Mouse (Mus musculus): ENCODE data around the gene Stum. TPM values are rescaled to one million over a fixed set of nuclear protein-coding genes. Genes with fewer than 3 reads are reported as not detected.

Stum gene
- polyA plus RNA-seq, 1 experiment from 2014 or later: 5.5 TPM

DNA sequence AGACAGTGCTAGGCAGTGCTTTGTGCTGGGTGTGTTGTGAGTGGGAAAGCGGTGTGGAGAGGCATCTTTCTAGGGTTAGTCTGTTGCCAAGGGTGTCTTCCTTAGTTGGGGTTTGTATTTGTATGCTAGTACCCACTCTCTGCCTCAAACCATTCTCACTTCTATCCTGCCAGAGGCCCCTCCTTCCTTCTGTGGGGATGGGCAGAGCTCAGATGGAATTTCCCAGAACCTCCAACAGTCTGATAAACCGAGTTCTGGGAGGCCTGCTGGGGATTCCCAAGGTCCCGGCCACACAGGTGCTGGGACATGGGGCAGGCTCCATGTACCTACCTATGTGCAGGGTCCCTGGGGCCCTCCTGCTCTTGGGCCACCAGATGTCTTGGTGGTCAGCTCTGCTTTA lies 59.4 kb downstream of the Stum start:
- Histone ChIP-seq H3K4me3 (no peak overlapping the region), H3K4me1 (replicated peaks) (peaks cover 40% of the 10 kb centered on the region), H3K36me3 (no peaks in the 10 kb centered on the region), H3K4me2 (no peak overlapping the region), H3K27ac (replicated peaks) (no peak overlapping the region), H3K9me3 (no peaks in the 10 kb centered on the region), H3K27me3 (no peaks in the 10 kb centered on the region; the same call in 1 of the 2 replicates), H3K9ac (no peak overlapping the region)
- WGBS: 80% methylated on average over 3 of the region's 3 CpGs
- ATAC-seq (ENCODE audit: low read depth): no peak

DNA sequence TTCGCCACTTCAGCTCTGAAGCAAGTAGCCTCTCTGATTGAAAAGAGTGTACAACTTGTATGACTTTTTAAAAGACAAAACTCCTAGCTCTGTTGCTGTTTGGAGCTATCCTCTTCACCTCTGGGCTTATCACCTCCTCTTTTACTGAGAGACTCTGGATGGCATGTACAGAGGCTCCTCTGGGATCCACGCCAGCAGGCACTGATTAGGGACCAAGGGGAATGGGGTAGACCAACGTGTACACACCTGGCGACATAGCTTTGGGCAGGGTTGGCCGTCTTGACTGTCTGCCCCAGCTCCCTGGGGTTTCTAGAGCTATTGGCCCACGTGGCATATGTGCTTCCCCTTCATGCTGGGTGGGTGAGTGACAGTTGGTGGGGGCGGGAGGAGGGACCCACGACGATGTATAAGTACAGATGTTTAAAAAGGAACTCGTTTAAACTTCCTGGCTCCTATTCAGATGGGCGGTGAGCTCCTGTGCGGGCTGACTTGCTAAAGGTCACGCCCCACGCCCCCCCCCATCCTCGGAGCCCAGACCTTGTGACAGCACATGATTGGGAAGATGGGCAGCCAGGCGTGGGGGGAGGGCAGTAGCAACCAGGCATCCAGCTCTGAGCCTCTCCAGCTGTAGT lies 60.2 kb downstream of the Stum start:
- no peak overlapping the region for H3K4me2 ChIP-seq
- H3K9ac ChIP-seq: no peak overlapping the region
- no peaks in the 10 kb centered on the region; the same call in 1 of the 2 replicates for H3K27me3 ChIP-seq
- no peaks in the 10 kb centered on the region for H3K36me3 ChIP-seq
- no peaks in the 10 kb centered on the region for H3K9me3 ChIP-seq
- H3K4me1 ChIP-seq (replicated peaks): peaks cover 33% of the 10 kb centered on the region
- no peak for ATAC-seq (ENCODE audit: low read depth)
- WGBS: 69% methylated on average over 16 of the region's 16 CpGs
- no peak overlapping the region for H3K4me3 ChIP-seq
- no peak overlapping the region for H3K27ac ChIP-seq (replicated peaks)

GRCm38 (mm10) chr1:180422076-180422828 lies 61.1 kb downstream of the Stum start:
- no peak overlapping the region for H3K4me3 ChIP-seq
- no peak overlapping the region for H3K4me2 ChIP-seq
- no peak overlapping the region for H3K27ac ChIP-seq (replicated peaks)
- no peaks in the 10 kb centered on the region for H3K9me3 ChIP-seq
- no peaks in the 10 kb centered on the region for H3K36me3 ChIP-seq
- WGBS: 41% methylated on average over 11 of the region's 11 CpGs
- ATAC-seq (ENCODE audit: low read depth): peak; percentile 29
- H3K9ac ChIP-seq: no peak overlapping the region
- H3K27me3 ChIP-seq: no peaks in the 10 kb centered on the region; the same call in 1 of the 2 replicates
- H3K4me1 ChIP-seq (replicated peaks): peaks cover 28% of the 10 kb centered on the region

DNA sequence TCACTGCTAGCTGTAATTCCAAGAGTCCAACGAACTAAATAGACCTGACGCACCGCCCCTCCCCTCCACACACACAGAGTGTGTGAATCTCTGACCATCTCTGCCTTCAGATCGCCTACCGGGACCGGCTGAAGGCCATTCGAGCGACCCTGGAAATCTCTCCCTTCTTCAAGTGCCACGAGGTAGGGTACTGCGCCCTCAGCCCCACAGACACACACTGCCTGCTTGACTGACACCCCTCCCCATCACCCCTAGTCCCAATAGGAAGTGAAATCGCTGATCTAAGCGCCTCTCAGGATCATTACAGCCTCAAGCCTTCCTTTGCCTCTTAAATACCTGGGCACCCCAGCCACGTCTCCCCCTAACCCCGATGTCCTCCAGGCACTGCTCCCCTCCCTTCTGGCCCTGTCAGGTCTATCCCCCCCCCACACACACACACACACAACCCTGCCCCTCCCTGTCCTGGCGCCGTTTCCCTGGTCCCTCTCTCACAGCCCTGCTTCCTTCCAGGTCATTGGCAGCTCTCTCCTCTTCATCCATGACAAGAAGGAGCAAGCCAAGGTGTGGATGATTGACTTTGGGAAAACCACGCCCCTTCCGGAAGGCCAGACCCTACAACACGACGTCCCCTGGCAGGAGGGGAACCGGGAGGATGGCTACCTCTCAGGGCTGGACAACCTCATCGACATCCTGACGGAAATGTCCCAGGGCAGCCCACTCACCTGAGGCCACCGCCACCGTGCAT lies 62.0 kb downstream of the Stum start:
- 57% methylated on average over 25 of the region's 25 CpGs for WGBS
- no peak overlapping the region for H3K4me2 ChIP-seq
- peak; percentile 41 for ATAC-seq (ENCODE audit: low read depth)
- no peak overlapping the region for H3K4me3 ChIP-seq
- peaks cover 28% of the 10 kb centered on the region for H3K4me1 ChIP-seq (replicated peaks)
- peak overlapping the region; percentile 10; the same call in 1 of the 2 replicates for H3K27ac ChIP-seq (replicated peaks)
- no peaks in the 10 kb centered on the region for H3K36me3 ChIP-seq
- peak overlapping the region; percentile 41; the same call in 1 of the 2 replicates for H3K9ac ChIP-seq
- no peaks in the 10 kb centered on the region for H3K9me3 ChIP-seq
- no peaks in the 10 kb centered on the region; the same call in 1 of the 2 replicates for H3K27me3 ChIP-seq

DNA sequence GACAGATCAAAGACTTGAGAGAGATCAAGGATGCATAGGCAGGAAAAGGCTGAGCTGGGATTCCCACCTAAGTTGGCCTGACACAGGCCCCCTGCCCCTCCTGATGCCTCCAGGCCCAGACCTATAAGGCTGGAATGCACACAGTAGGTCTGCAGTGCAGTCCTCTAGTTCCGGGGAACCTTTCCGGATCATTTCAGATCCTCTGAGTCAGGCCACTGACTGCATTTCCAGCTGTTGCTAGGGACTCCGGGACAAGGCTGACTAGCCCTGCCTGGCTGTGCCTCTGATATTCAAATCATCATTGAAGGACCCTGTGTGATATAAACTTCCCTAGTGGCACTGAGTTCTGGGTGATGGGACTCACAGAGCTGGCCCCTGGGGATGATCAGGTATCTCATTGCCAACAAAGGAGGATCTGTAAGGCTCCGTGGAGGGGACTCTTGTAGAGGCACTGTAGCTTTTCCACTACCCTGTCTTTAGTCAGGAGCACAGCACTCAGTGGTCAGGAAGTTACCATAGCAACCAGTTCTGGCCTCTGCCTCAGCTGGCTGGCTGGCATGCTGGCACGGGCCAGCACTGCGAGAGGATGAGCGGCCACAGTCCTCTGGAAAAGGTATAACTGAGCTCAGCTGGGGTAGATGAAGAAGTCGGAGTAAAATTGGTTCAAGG lies 62.7 kb downstream of the Stum start:
- peak; percentile 73 for ATAC-seq (ENCODE audit: low read depth)
- 30% methylated on average over 8 of the region's 8 CpGs for WGBS
- H3K9ac ChIP-seq: no peak overlapping the region; the same call in 1 of the 2 replicates

GRCm38 (mm10) chr1:180419059-180419458 lies 64.2 kb downstream of the Stum start:
- no peaks in the 10 kb centered on the region; the same call in 1 of the 2 replicates for H3K27me3 ChIP-seq
- no peak overlapping the region for H3K27ac ChIP-seq (replicated peaks)
- no peak overlapping the region for H3K4me2 ChIP-seq
- peaks cover 28% of the 10 kb centered on the region for H3K4me1 ChIP-seq (replicated peaks)
- H3K4me3 ChIP-seq: no peak overlapping the region
- no peak overlapping the region for H3K9ac ChIP-seq
- ATAC-seq (ENCODE audit: low read depth): no peak
- 94% methylated on average over 2 of the region's 2 CpGs for WGBS
- no peaks in the 10 kb centered on the region for H3K36me3 ChIP-seq
- no peaks in the 10 kb centered on the region for H3K9me3 ChIP-seq

More for the DNA sequence above, 62.7 kb downstream of the Stum start:
- Histone ChIP-seq H3K27me3 (no peaks in the 10 kb centered on the region; the same call in 1 of the 2 replicates), H3K27ac (replicated peaks) (peak overlapping the region; percentile 10; the same call in 1 of the 2 replicates), H3K4me3 (no peak overlapping the region), H3K9me3 (no peaks in the 10 kb centered on the region), H3K36me3 (no peaks in the 10 kb centered on the region), H3K4me2 (no peak overlapping the region), H3K4me1 (replicated peaks) (peaks cover 28% of the 10 kb centered on the region)

GRCm38 (mm10) chr1:180417118-180417517 lies 66.2 kb downstream of the Stum start:
- Histone ChIP-seq H3K27ac (replicated peaks) (no peak overlapping the region), H3K4me1 (replicated peaks) (peaks cover 22% of the 10 kb centered on the region), H3K4me3 (no peak overlapping the region), H3K4me2 (no peak overlapping the region), H3K9me3 (no peaks in the 10 kb centered on the region), H3K9ac (no peak overlapping the region), H3K27me3 (no peaks in the 10 kb centered on the region), H3K36me3 (no peaks in the 10 kb centered on the region)
- 56% methylated on average over 2 of the region's 2 CpGs for WGBS
- ATAC-seq (ENCODE audit: low read depth): no peak

DNA sequence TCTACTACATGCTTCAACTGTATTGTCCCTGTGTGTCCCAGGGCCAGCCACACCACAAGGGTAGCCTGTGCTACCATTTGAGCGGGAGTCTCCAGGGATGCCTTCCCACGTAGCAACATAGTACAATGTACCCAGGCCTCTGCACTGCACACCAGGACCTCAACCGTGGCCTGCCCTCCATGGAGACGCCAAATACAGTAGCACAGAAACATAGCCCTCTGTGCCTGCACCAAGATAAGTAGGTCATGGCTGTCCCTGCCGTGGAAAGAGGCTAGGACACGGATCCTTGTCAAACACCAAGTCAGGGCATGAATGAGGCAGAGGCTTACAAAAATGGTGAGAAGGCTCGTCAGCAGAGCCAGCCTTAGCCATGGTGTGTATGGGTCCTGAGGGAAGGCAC lies 67.5 kb downstream of the Stum start:
- Histone ChIP-seq H3K27ac (replicated peaks) (no peak overlapping the region), H3K4me1 (replicated peaks) (peaks cover 10% of the 10 kb centered on the region), H3K4me2 (no peak overlapping the region), H3K36me3 (no peaks in the 10 kb centered on the region), H3K27me3 (no peaks in the 10 kb centered on the region), H3K9ac (no peak overlapping the region), H3K9me3 (no peaks in the 10 kb centered on the region), H3K4me3 (no peak overlapping the region)
- 90% methylated on average over 7 of the region's 7 CpGs for WGBS
- ATAC-seq (ENCODE audit: low read depth): no peak

GRCm38 (mm10) chr1:180415064-180415463 lies 68.2 kb downstream of the Stum start:
- Histone ChIP-seq H3K4me3 (no peak overlapping the region), H3K9me3 (no peaks in the 10 kb centered on the region), H3K9ac (no peak overlapping the region), H3K4me1 (replicated peaks) (0 out of 2 replicates have a peak, but pooled peaks cover 6% of the 10 kb centered on the region), H3K36me3 (no peaks in the 10 kb centered on the region), H3K27me3 (no peaks in the 10 kb centered on the region), H3K4me2 (no peak overlapping the region), H3K27ac (replicated peaks) (no peak overlapping the region)
- 58% methylated on average over 4 of the region's 4 CpGs for WGBS
- ATAC-seq (ENCODE audit: low read depth): no peak

DNA sequence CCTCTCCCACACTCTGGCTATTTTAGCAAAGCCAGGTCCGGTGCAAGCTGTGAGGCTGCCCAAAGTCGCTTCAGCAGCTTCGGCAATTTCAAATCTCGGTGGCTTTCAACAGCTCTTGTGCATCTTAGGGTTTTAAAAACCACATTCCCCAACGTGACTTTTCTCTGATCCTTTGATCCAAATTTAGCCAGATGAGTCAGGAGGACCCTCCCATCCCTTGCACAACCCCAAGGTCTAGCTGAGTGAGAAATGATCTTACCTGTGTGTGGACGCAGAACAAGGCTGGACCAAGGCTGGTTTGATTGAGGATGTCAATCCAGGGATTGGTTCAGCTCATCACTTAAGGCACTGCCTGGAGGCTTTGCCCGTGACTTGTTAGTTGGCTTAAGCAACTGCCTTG lies 73.0 kb downstream of the Stum start:
- no peaks in the 10 kb centered on the region for H3K36me3 ChIP-seq
- H3K4me3 ChIP-seq: no peak overlapping the region
- no peak overlapping the region for H3K9ac ChIP-seq
- no peaks in the 10 kb centered on the region for H3K27me3 ChIP-seq
- H3K9me3 ChIP-seq: no peaks in the 10 kb centered on the region
- 81% methylated on average over 7 of the region's 7 CpGs for WGBS
- H3K4me1 ChIP-seq (replicated peaks): peaks cover 32% of the 10 kb centered on the region
- no peak for ATAC-seq (ENCODE audit: low read depth)
- no peak overlapping the region for H3K27ac ChIP-seq (replicated peaks)
- H3K4me2 ChIP-seq: no peak overlapping the region

DNA sequence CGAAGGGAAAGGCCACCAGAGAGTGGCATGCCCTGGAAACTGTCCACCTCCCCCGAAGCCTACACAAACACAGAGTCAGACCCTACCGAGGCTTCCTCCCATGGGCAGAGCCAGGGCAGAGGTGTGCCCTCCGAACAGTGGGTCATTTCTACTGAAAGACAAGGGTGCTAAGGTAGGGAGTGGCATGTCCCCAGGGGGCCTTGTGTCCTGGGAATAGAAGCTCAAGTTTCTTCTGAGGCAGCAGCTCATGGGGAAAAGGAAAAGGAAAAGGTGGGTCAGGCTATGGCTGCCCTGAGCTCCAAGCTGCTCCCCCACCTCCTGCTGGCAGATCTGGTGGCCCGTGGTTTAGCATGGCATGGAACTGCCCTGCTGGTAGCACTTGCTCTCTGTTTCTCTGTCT lies 73.5 kb downstream of the Stum start:
- H3K36me3 ChIP-seq: no peaks in the 10 kb centered on the region
- 72% methylated on average over 5 of the region's 5 CpGs for WGBS
- H3K4me2 ChIP-seq: no peak overlapping the region
- no peaks in the 10 kb centered on the region for H3K9me3 ChIP-seq
- no peak overlapping the region for H3K4me3 ChIP-seq
- no peak for ATAC-seq (ENCODE audit: low read depth)
- H3K27ac ChIP-seq (replicated peaks): no peak overlapping the region
- no peaks in the 10 kb centered on the region for H3K27me3 ChIP-seq
- no peak overlapping the region for H3K9ac ChIP-seq
- peaks cover 32% of the 10 kb centered on the region for H3K4me1 ChIP-seq (replicated peaks)

Data from neural tube, embryonic 13.5 days (tissue).